Mouse (Mus musculus): ENCODE measurements around the gene Pla2g7.
"Not testable (repeated sequence)": the region's sequence is repeated elsewhere in the genome, so short reads cannot be mapped to it uniquely, and the experiment has no call there.

Gene Pla2g7

GRCm38 (mm10) chr17:43567992-43568888, at the start of gene Pla2g7:
Pla2g7 (plus strand) TSS chr17:43568098.
- H3K27me3 ChIP-seq (ENCODE audit: control insufficient read depth, insufficient read depth, low read length, poor library complexity, severe bottlenecking): no peaks in the 10 kb centered on the region
- DNase-seq (ENCODE audit: low read depth, low spot score): peak; percentile 44
- H3K36me3 ChIP-seq (ENCODE audit: control insufficient read depth, insufficient read depth, low read length, poor library complexity, severe bottlenecking): no peaks in the 10 kb centered on the region

GRCm38 (mm10) chr17:43518644-43519409, 49.1 kb upstream of the Pla2g7 start:
- DNase-seq (ENCODE audit: low read depth, low spot score): peak; percentile 73
- no peaks in the 10 kb centered on the region for H3K36me3 ChIP-seq (ENCODE audit: control insufficient read depth, insufficient read depth, low read length, poor library complexity, severe bottlenecking)
- H3K27me3 ChIP-seq (ENCODE audit: control insufficient read depth, insufficient read depth, low read length, poor library complexity, severe bottlenecking): no peaks in the 10 kb centered on the region

GRCm38 (mm10) chr17:43520166-43520565, 47.7 kb upstream of the Pla2g7 start:
- Histone ChIP-seq H3K27me3 (ENCODE audit: control insufficient read depth, insufficient read depth, low read length, poor library complexity, severe bottlenecking) (no peaks in the 10 kb centered on the region), H3K36me3 (ENCODE audit: control insufficient read depth, insufficient read depth, low read length, poor library complexity, severe bottlenecking) (no peaks in the 10 kb centered on the region)
- DNase-seq (ENCODE audit: low read depth, low spot score): no peak

GRCm38 (mm10) chr17:43530507-43530906, 37.4 kb upstream of the Pla2g7 start:
- Histone ChIP-seq H3K27me3 (ENCODE audit: control insufficient read depth, insufficient read depth, low read length, poor library complexity, severe bottlenecking) (no peaks in the 10 kb centered on the region; the same call in 1 of the 2 replicates), H3K36me3 (ENCODE audit: control insufficient read depth, insufficient read depth, low read length, poor library complexity, severe bottlenecking) (no peaks in the 10 kb centered on the region)
- DNase-seq (ENCODE audit: low read depth, low spot score): no peak

GRCm38 (mm10) chr17:43531192-43531591, 36.7 kb upstream of the Pla2g7 start:
- DNase-seq (ENCODE audit: low read depth, low spot score): no peak
- Histone ChIP-seq H3K36me3 (ENCODE audit: control insufficient read depth, insufficient read depth, low read length, poor library complexity, severe bottlenecking) (no peaks in the 10 kb centered on the region), H3K27me3 (ENCODE audit: control insufficient read depth, insufficient read depth, low read length, poor library complexity, severe bottlenecking) (no peaks in the 10 kb centered on the region; the same call in 1 of the 2 replicates)

- DNase-seq (ENCODE audit: low read depth, low spot score): no peak
- Histone ChIP-seq H3K36me3 (ENCODE audit: control insufficient read depth, insufficient read depth, low read length, poor library complexity, severe bottlenecking) (no peaks in the 10 kb centered on the region), H3K27me3 (ENCODE audit: control insufficient read depth, insufficient read depth, low read length, poor library complexity, severe bottlenecking) (no peaks in the 10 kb centered on the region)
Observed at GRCm38 (mm10) chr17:43534362-43535222, 33.3 kb upstream of the Pla2g7 start.

GRCm38 (mm10) chr17:43536841-43537240, 31.1 kb upstream of the Pla2g7 start:
- not testable (repeated sequence) for H3K36me3 ChIP-seq (ENCODE audit: control insufficient read depth, insufficient read depth, low read length, poor library complexity, severe bottlenecking); DNase-seq (ENCODE audit: low read depth, low spot score); H3K27me3 ChIP-seq (ENCODE audit: control insufficient read depth, insufficient read depth, low read length, poor library complexity, severe bottlenecking)

- H3K27me3 ChIP-seq (ENCODE audit: control insufficient read depth, insufficient read depth, low read length, poor library complexity, severe bottlenecking): no peaks in the 10 kb centered on the region
- DNase-seq (ENCODE audit: low read depth, low spot score): no peak
- H3K36me3 ChIP-seq (ENCODE audit: control insufficient read depth, insufficient read depth, low read length, poor library complexity, severe bottlenecking): no peaks in the 10 kb centered on the region
Observed at GRCm38 (mm10) chr17:43538767-43539166, 29.1 kb upstream of the Pla2g7 start.

GRCm38 (mm10) chr17:43543539-43543938, 24.4 kb upstream of the Pla2g7 start, which contains the start of gene Ankrd66:
Ankrd66 (minus strand) TSS chr17:43543639.
- H3K27me3 ChIP-seq (ENCODE audit: control insufficient read depth, insufficient read depth, low read length, poor library complexity, severe bottlenecking): no peaks in the 10 kb centered on the region
- H3K36me3 ChIP-seq (ENCODE audit: control insufficient read depth, insufficient read depth, low read length, poor library complexity, severe bottlenecking): no peaks in the 10 kb centered on the region
- no peak for DNase-seq (ENCODE audit: low read depth, low spot score)

GRCm38 (mm10) chr17:43544040-43544439, 23.9 kb upstream of the Pla2g7 start:
- no peaks in the 10 kb centered on the region for H3K27me3 ChIP-seq (ENCODE audit: control insufficient read depth, insufficient read depth, low read length, poor library complexity, severe bottlenecking)
- H3K36me3 ChIP-seq (ENCODE audit: control insufficient read depth, insufficient read depth, low read length, poor library complexity, severe bottlenecking): no peaks in the 10 kb centered on the region
- no peak for DNase-seq (ENCODE audit: low read depth, low spot score)

GRCm38 (mm10) chr17:43551122-43551630, 16.7 kb upstream of the Pla2g7 start:
- no peaks in the 10 kb centered on the region for H3K27me3 ChIP-seq (ENCODE audit: control insufficient read depth, insufficient read depth, low read length, poor library complexity, severe bottlenecking)
- DNase-seq (ENCODE audit: low read depth, low spot score): no peak
- no peaks in the 10 kb centered on the region for H3K36me3 ChIP-seq (ENCODE audit: control insufficient read depth, insufficient read depth, low read length, poor library complexity, severe bottlenecking)

- H3K27me3 ChIP-seq (ENCODE audit: control insufficient read depth, insufficient read depth, low read length, poor library complexity, severe bottlenecking): no peaks in the 10 kb centered on the region
- H3K36me3 ChIP-seq (ENCODE audit: control insufficient read depth, insufficient read depth, low read length, poor library complexity, severe bottlenecking): no peaks in the 10 kb centered on the region
- DNase-seq (ENCODE audit: low read depth, low spot score): no peak
Observed at GRCm38 (mm10) chr17:43554516-43555403, 13.1 kb upstream of the Pla2g7 start.

GRCm38 (mm10) chr17:43557104-43557503, 10.8 kb upstream of the Pla2g7 start:
- Histone ChIP-seq H3K36me3 (ENCODE audit: control insufficient read depth, insufficient read depth, low read length, poor library complexity, severe bottlenecking) (no peaks in the 10 kb centered on the region), H3K27me3 (ENCODE audit: control insufficient read depth, insufficient read depth, low read length, poor library complexity, severe bottlenecking) (no peaks in the 10 kb centered on the region)
- no peak for DNase-seq (ENCODE audit: low read depth, low spot score)

Data from splenic B cell, adult 2 months (primary cell).